Mouse (Mus musculus) midbrain, embryonic 15.5 days (tissue): ENCODE measurements around the gene Ehf. TPM values are rescaled to one million over a fixed set of nuclear protein-coding genes. Genes with fewer than 3 reads are reported as not detected.

ENCODE experiments used
- ATAC-seq: fragments of 200-750 bp; cut with Nextera tagmentation; replicated peaks from 2 replicates; pipeline ENCODE4 v1.8.0; 2017; ENCODE audit warnings: moderate TSS enrichment
- H3K27ac ChIP-seq: fragments of 300-500 bp; sonication (generic); 2 replicates; pipeline ENCODE4 v1.5.1; 2015; ENCODE audit warnings: mild to moderate bottlenecking, inconsistent platforms
- H3K27me3 ChIP-seq: fragments of 300-500 bp; sonication (generic); replicated peaks from 2 replicates; pipeline ENCODE4 v1.6.1; 2015; ENCODE audit warnings: inconsistent platforms
- H3K36me3 ChIP-seq: fragments of 300-500 bp; sonication (generic); replicated peaks from 2 replicates; pipeline ENCODE4 v1.6.1; 2015; ENCODE audit warnings: inconsistent platforms
- H3K4me1 ChIP-seq: fragments of 300-500 bp; sonication (generic); 2 replicates; pipeline ENCODE4 v1.6.1; 2015; ENCODE audit warnings: inconsistent platforms
- H3K4me2 ChIP-seq: fragments of 300-500 bp; sonication (generic); 2 replicates; pipeline ENCODE4 v1.6.1; 2015; ENCODE audit warnings: inconsistent platforms, mild to moderate bottlenecking, moderate library complexity
- H3K4me3 ChIP-seq: fragments of 300-500 bp; sonication (generic); 2 replicates; pipeline ENCODE4 v1.5.1; 2015; ENCODE audit warnings: mild to moderate bottlenecking, inconsistent platforms
- H3K9ac ChIP-seq: fragments of 300-500 bp; sonication (generic); 2 replicates; pipeline ENCODE4 v1.6.1; 2015; ENCODE audit warnings: mild to moderate bottlenecking, inconsistent platforms
- H3K9me3 ChIP-seq: fragments of 300-500 bp; sonication (generic); 2 replicates; pipeline ENCODE4 v1.6.1; 2016; ENCODE audit warnings: inconsistent platforms
- WGBS: fragments of 180-500 bp; shearing (Covaris S2); methylation state at CpG from one replicate; pipeline ENCODE4 v1.1.7; 2015; ENCODE audit warnings: mixed read lengths; 5-methylcytosine and 5-hydroxymethylcytosine counted together
- polyA plus RNA-seq: library from polyadenylated mRNA; unstranded; fragments of >200 nt; fragmentation: Nextera tagmentation; extraction: Ambion mirVana; gene quantifications from 2 replicates; pipeline ENCODE4 v1.2.1, GENCODE M21; 2015

The Ehf gene
- polyA plus RNA-seq, result 0.11 and 0.18 TPM in 2 replicates

DNA sequence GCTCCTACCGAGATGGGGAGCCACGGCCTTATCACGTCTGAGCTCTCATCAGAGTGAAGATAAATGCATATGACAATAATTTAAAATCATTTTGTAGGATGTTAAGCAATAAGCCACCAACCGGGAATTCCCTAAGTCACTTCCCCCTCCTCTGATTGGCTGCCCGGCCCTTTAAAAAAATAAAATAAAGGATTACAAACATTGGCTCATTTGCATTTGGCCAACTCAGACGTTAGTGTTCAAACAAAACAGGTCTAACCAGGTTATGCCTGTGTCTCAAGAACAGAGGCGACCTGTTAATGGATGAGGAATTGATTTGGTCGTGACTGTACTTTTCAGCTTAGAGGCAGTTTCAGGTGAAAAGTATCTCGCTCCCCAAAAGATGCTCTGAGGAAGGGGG, at the start of gene Ehf:
TSS of gene Ehf (minus strand) at position 147 of the 400 bp plus-strand sequence.
- H3K9me3 ChIP-seq, result no peaks in the 10 kb centered on the region
- H3K27me3 ChIP-seq, result no peaks in the 10 kb centered on the region
- H3K4me1 ChIP-seq, result no peaks in the 10 kb centered on the region
- WGBS, result 72% methylated on average over 9 of the region's 9 CpGs
- no peak within 1 kb of the TSS for H3K27ac ChIP-seq
- no peak within 1 kb of the TSS for H3K4me2 ChIP-seq
- no peaks in the 10 kb centered on the region for H3K36me3 ChIP-seq
- no peak within 1 kb of the TSS for H3K4me3 ChIP-seq
- no peak for ATAC-seq
- H3K9ac ChIP-seq, result no peak within 1 kb of the TSS

- Histone ChIP-seq H3K27ac (no peak overlapping the region), H3K4me2 (peak overlapping the region; percentile 40), H3K4me3 (peak overlapping the region; percentile 13; the same call in 1 of the 2 replicates), H3K9me3 (no peaks in the 10 kb centered on the region), H3K36me3 (no peaks in the 10 kb centered on the region), H3K4me1 (peaks cover 4% of the 10 kb centered on the region; the same call in 1 of the 2 replicates), H3K27me3 (no peaks in the 10 kb centered on the region), H3K9ac (no peak overlapping the region)
- 5% methylated on average over 5 of the region's 5 CpGs for whole genome bisulfite sequencing
- ATAC-seq, result peak; percentile 75
Measured at GRCm38 (mm10) chr2:103347417-103347891, 44.4 kb upstream of the Ehf start.

DNA sequence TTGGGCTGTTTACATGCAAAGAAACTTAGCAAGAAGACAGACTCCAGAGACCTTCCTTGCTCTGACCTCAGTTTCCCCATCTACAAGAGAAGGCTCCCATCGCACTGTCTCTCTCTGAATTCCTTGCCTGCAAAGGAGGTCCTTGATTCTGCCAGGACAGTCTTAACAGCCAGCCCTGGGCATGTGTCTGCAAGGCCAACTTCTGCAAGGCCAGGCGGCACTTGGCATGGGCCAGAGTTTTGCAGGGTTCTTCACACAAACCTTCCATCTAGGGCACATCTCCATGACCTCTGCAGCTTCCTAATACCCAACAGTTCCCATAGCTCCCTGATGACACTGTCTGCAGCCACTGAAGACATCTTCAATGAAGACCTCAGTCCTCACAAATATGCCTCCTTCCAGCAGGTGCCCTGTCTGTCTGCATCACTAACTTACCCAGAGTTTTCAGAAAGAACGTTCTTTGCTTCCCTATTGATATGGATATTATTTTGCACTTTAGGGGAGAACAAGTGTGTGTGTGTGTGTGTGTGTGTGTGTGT, 43.7 kb upstream of the Ehf start:
- 65% methylated on average over 3 of the region's 3 CpGs for WGBS
- Histone ChIP-seq H3K4me3 (no peak overlapping the region), H3K4me1 (peaks cover 4% of the 10 kb centered on the region; the same call in 1 of the 2 replicates), H3K27me3 (no peaks in the 10 kb centered on the region), H3K9ac (no peak overlapping the region), H3K27ac (no peak overlapping the region), H3K36me3 (no peaks in the 10 kb centered on the region), H3K9me3 (no peaks in the 10 kb centered on the region), H3K4me2 (no peak overlapping the region)
- no peak; the same call in 1 of the 2 replicates for ATAC-seq

- 84% methylated on average over 7 of the region's 7 CpGs for WGBS
Measured at GRCm38 (mm10) chr2:103343611-103344010, 40.5 kb upstream of the Ehf start.

DNA sequence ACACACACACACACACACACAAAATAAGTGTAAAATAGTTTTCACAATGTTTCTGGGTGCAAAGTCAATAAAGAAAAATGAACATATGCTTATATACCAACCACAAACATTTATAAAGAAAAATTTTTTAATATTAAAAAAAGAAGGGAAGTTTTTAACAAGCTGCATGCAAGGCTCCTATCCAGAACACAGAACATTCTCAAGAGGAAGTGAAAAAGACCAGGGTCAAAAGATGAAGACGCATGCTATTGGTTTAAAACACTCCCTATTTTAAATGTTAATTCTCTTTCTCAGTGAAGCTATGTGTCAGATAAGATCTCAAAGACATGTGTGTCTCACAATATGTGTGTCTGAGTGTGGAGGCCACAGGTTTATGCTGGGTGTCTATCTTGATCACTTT, 39.0 kb upstream of the Ehf start:
- no peaks in the 10 kb centered on the region for H3K9me3 ChIP-seq
- H3K36me3 ChIP-seq, result no peaks in the 10 kb centered on the region
- 93% methylated on average over 1 of the region's 1 CpGs for WGBS
- no peak overlapping the region for H3K4me2 ChIP-seq
- H3K4me1 ChIP-seq, result no peaks in the 10 kb centered on the region
- H3K27ac ChIP-seq, result no peak overlapping the region
- H3K27me3 ChIP-seq, result no peaks in the 10 kb centered on the region
- H3K9ac ChIP-seq, result no peak overlapping the region
- no peak for ATAC-seq
- no peak overlapping the region for H3K4me3 ChIP-seq

More at GRCm38 (mm10) chr2:103343611-103344010, 40.5 kb upstream of the Ehf start:
- Histone ChIP-seq H3K9me3 (no peaks in the 10 kb centered on the region), H3K4me1 (peaks cover 4% of the 10 kb centered on the region; the same call in 1 of the 2 replicates), H3K4me3 (no peak overlapping the region), H3K27ac (no peak overlapping the region), H3K36me3 (no peaks in the 10 kb centered on the region), H3K4me2 (no peak overlapping the region), H3K27me3 (no peaks in the 10 kb centered on the region), H3K9ac (no peak overlapping the region)
- no peak for ATAC-seq

DNA sequence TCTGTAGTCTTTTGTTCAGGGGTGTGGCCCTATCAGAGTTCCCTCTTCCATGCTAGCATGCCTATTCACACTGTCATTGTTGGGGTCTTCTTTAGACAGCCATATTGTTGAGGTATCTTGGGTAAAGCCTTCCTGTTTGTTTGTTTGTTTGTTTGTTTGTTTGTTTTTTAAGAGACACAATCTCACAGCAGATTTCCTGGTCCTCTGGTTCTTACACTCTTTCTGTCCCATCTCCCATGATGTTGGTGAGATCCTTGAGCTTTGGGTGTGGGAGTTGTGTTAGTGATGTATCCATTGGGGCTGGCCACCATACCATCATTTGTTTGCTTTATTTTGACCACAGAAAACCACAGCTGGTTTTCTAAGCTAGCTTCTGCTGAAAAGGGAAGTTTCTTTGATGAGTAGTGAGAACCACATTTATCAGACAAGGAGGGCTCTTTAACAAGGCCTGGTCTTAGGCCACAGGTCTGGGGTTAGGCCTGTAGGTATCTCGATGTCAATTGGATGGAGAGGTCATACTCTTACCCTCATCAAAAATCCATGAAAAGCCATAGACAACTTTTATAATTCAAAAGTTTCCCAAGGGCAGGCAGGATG, 38.4 kb upstream of the Ehf start:
- Histone ChIP-seq H3K9ac (no peak overlapping the region), H3K9me3 (no peaks in the 10 kb centered on the region), H3K27me3 (no peaks in the 10 kb centered on the region), H3K4me3 (no peak overlapping the region), H3K36me3 (no peaks in the 10 kb centered on the region), H3K4me2 (no peak overlapping the region), H3K27ac (no peak overlapping the region), H3K4me1 (no peaks in the 10 kb centered on the region)
- 88% methylated on average over 1 of the region's 1 CpGs for WGBS
- no peak for ATAC-seq

GRCm38 (mm10) chr2:103338706-103339105, 35.6 kb upstream of the Ehf start:
- Histone ChIP-seq H3K36me3 (no peaks in the 10 kb centered on the region), H3K9ac (no peak overlapping the region), H3K4me3 (no peak overlapping the region), H3K27me3 (no peaks in the 10 kb centered on the region), H3K4me1 (no peaks in the 10 kb centered on the region), H3K4me2 (no peak overlapping the region), H3K9me3 (no peaks in the 10 kb centered on the region), H3K27ac (no peak overlapping the region)
- WGBS, result 89% methylated on average over 6 of the region's 6 CpGs
- ATAC-seq, result no peak

- no peaks in the 10 kb centered on the region for H3K36me3 ChIP-seq
- no peaks in the 10 kb centered on the region for H3K27me3 ChIP-seq
- 88% methylated on average over 3 of the region's 3 CpGs for WGBS
- no peak overlapping the region for H3K4me2 ChIP-seq
- H3K9me3 ChIP-seq, result no peaks in the 10 kb centered on the region
- no peak for ATAC-seq
- no peak overlapping the region for H3K4me3 ChIP-seq
- no peak overlapping the region for H3K27ac ChIP-seq
- H3K4me1 ChIP-seq, result no peaks in the 10 kb centered on the region
- H3K9ac ChIP-seq, result no peak overlapping the region
Measured at GRCm38 (mm10) chr2:103337370-103337769, 34.3 kb upstream of the Ehf start.

DNA sequence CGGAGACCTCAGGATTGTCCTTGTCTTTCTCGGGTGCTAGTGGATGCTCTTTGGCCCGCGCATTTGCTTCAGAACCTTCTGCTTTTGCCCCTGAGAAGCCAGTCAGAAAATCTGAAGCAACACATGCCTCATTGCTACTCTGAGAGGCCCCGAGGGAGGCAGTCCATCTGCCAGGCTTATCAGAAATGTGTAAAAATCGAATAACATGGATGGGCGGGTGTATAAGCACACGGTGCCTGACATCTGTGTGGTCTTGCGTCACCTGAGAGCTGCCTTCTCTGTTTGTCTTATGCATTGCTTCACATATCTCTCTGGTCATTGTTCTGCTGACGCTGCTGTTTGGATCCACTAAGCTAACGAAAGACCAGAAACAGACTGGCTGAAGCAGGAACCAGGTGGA, 33.5 kb upstream of the Ehf start:
- no peak for ATAC-seq
- no peak overlapping the region for H3K4me2 ChIP-seq
- no peak overlapping the region for H3K9ac ChIP-seq
- WGBS, result 70% methylated on average over 11 of the region's 11 CpGs
- H3K36me3 ChIP-seq, result no peaks in the 10 kb centered on the region
- H3K4me1 ChIP-seq, result no peaks in the 10 kb centered on the region
- no peak overlapping the region for H3K4me3 ChIP-seq
- no peak overlapping the region for H3K27ac ChIP-seq
- no peaks in the 10 kb centered on the region for H3K27me3 ChIP-seq
- H3K9me3 ChIP-seq, result no peaks in the 10 kb centered on the region

- Histone ChIP-seq H3K27ac (no peak overlapping the region), H3K27me3 (no peaks in the 10 kb centered on the region), H3K4me3 (no peak overlapping the region), H3K4me1 (no peaks in the 10 kb centered on the region), H3K9me3 (no peaks in the 10 kb centered on the region), H3K36me3 (no peaks in the 10 kb centered on the region), H3K9ac (no peak overlapping the region), H3K4me2 (no peak overlapping the region)
- WGBS, result 78% methylated on average over 3 of the region's 3 CpGs
- no peak for ATAC-seq
Measured at GRCm38 (mm10) chr2:103336000-103336399, 32.9 kb upstream of the Ehf start.

GRCm38 (mm10) chr2:103331666-103332191, 28.7 kb upstream of the Ehf start:
- Histone ChIP-seq H3K27ac (no peak overlapping the region), H3K9ac (no peak overlapping the region), H3K4me2 (no peak overlapping the region), H3K9me3 (no peaks in the 10 kb centered on the region), H3K27me3 (no peaks in the 10 kb centered on the region), H3K4me1 (no peaks in the 10 kb centered on the region), H3K36me3 (no peaks in the 10 kb centered on the region), H3K4me3 (no peak overlapping the region)
- no peak for ATAC-seq
- 92% methylated on average over 3 of the region's 3 CpGs for WGBS

- Histone ChIP-seq H3K4me3 (no peak overlapping the region), H3K9me3 (no peaks in the 10 kb centered on the region), H3K9ac (no peak overlapping the region), H3K4me1 (no peaks in the 10 kb centered on the region), H3K27ac (no peak overlapping the region), H3K4me2 (no peak overlapping the region), H3K36me3 (no peaks in the 10 kb centered on the region), H3K27me3 (no peaks in the 10 kb centered on the region)
- no peak for ATAC-seq
- 87% methylated on average over 4 of the region's 4 CpGs for WGBS
Measured at GRCm38 (mm10) chr2:103328731-103329130, 25.7 kb upstream of the Ehf start.
